Mouse (Mus musculus) spleen, adult 2 months (tissue): ENCODE measurements around the gene Ppp1r16b.

Experiments used
- CTCF ChIP-seq: fragments of 200-500 bp; IDR thresholded peaks from 2 replicates; pipeline ENCODE4 v1.5.1; 2011; ENCODE audit warnings: mild to moderate bottlenecking, inconsistent platforms; ENCODE audit not compliant: insufficient read depth, insufficient read length, insufficient replicate concordance; ENCODE audit errors: extremely low read depth
- POLR2A ChIP-seq: fragments of 200-500 bp; IDR thresholded peaks from 2 replicates; pipeline ENCODE4 v1.6.1; 2011; ENCODE audit warnings: low read depth, low read length, inconsistent platforms

DNA sequence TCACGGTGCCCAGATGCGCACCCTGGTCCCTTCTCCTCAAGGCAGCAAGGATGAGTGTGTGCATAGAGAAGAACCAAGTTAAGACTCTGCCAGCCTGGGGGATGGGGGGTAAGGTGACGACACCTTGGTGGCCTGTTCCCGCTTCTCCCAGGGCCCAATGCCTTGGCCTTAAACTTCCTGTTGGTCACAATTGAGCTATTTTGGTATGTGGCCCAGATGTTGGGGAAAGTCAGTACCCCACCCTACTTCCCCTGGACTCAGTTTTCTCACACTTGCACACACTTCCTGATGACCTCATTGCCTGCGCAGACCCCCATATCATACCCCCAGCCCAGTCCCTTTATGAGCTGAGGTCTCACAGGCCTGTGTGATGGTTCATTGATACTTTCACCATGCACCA, 23.9 kb downstream of the Ppp1r16b start:
- no peak for TF ChIP-seq CTCF
- no peak for TF ChIP-seq POLR2A
